18 mouse cellular contexts compared by ENCODE assay signal in the genomic region with DNA sequence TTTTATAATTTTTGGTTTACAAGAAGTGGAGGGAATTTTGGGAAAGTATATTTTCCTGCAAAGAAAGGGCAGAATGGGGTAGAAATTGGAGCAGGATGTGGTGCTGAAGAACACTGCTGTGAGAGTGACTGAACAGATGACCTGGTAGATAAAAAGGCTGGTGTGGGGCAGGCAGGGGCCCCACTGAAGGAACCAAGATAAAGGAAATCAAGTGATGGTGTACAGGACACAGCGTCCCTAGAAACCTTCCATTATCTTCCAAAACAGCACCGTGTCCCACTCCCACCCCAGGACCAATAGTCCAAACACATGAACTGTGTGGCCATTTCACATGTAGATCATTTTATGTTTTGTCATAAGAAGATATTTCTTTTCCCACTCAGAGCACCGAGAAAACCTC.
DNase-seq lines count a peak whose midpoint lies in the region; ATAC-seq lines count a peak whose summit lies in the region.
"Had no signal": no experiment of that assay in that cellular context is flagged by ENCODE, and none has a peak within 500 bp of the region (broad histone marks: within the 10 kb centered on the region; RNA-seq: fewer than 3 reads in every experiment).

No protein-coding gene starts in this region.

- peaks cover 6% of the 10 kb centered on the region for H3K4me1 ChIP-seq in liver, embryonic 11.5 days (replicated peaks; ENCODE audit: control insufficient read depth, insufficient read depth, low read length)
- peaks cover 15% of the 10 kb centered on the region for H3K4me1 ChIP-seq in liver, embryonic 15.5 days (replicated peaks)
- peaks cover 11% of the 10 kb centered on the region; the same call in 1 of the 2 replicates for H3K4me1 ChIP-seq in hindbrain, embryonic 13.5 days (replicated peaks)

- peak; percentile 33 for DNase-seq in thymus, postnatal 4 days
- DNase-seq in thymus, postnatal 36 days = no peak
- no peak for DNase-seq in liver, embryonic 11.5 days (ENCODE audit: low spot score)
- no peak for DNase-seq in right cerebral cortex, postnatal 4 days
- DNase-seq in left cerebral cortex, postnatal 25 days (ENCODE audit: low spot score in 2 of 2) = no peak
- DNase-seq: adrenal gland, postnatal 10 days; cerebellum, adult 2 months; cerebellum, postnatal 25 days; gastrocnemius, postnatal 36 days; heart, adult 18-20 months; heart, postnatal 14 days had no signal

- no peak overlapping the region for H3K4me3 ChIP-seq in liver, embryonic 11.5 days (ENCODE audit: low read depth, low read length)
- H3K4me3 ChIP-seq in liver, embryonic 15.5 days (replicated peaks) = no peak overlapping the region
- no peak overlapping the region for H3K4me3 ChIP-seq in hindbrain, embryonic 13.5 days
- H3K4me3 ChIP-seq: embryonic facial prominence, embryonic 12.5 days; forebrain, embryonic 15.5 days; heart, embryonic 15.5 days had no signal

- WGBS in liver, embryonic 11.5 days = 41% methylated on average over 3 of the region's 3 CpGs
- 24% methylated on average over 3 of the region's 3 CpGs for WGBS in liver, embryonic 15.5 days (ENCODE audit: insufficient replicate concordance)
- WGBS in hindbrain, embryonic 13.5 days = 78% methylated on average over 3 of the region's 3 CpGs

- peak overlapping the region; percentile 8; the same call in 1 of the 2 replicates for H3K4me2 ChIP-seq in liver, embryonic 11.5 days
- H3K4me2 ChIP-seq in liver, embryonic 15.5 days = peak overlapping the region; percentile 2
- H3K4me2 ChIP-seq in hindbrain, embryonic 13.5 days = no peak overlapping the region
- H3K4me2 ChIP-seq: embryonic facial prominence, embryonic 12.5 days; forebrain, embryonic 15.5 days; heart, embryonic 11.5 days; heart, embryonic 15.5 days; hindbrain, embryonic 14.5 days had no signal

- no peaks in the 10 kb centered on the region for H3K36me3 ChIP-seq in liver, embryonic 11.5 days (ENCODE audit: control insufficient read depth, insufficient read depth, low read length)
- no peaks in the 10 kb centered on the region for H3K36me3 ChIP-seq in liver, embryonic 15.5 days (replicated peaks)
- H3K36me3 ChIP-seq in hindbrain, embryonic 13.5 days = no peaks in the 10 kb centered on the region
- H3K36me3 ChIP-seq: embryonic facial prominence, embryonic 12.5 days; forebrain, embryonic 15.5 days; heart, embryonic 15.5 days had no signal

- ATAC-seq in liver, embryonic 11.5 days (replicated peaks; ENCODE audit: low FRiP score) = peak; percentile 85
- peak; percentile 85 for ATAC-seq in liver, embryonic 15.5 days (ENCODE audit: insufficient read depth)
- no peak for ATAC-seq in hindbrain, embryonic 13.5 days (ENCODE audit: low FRiP score)
- ATAC-seq: forebrain, embryonic 15.5 days had no signal

- H3K27me3 ChIP-seq in liver, embryonic 11.5 days (replicated peaks; ENCODE audit: control insufficient read depth, insufficient read depth, low read length) = no peaks in the 10 kb centered on the region
- no peaks in the 10 kb centered on the region for H3K27me3 ChIP-seq in liver, embryonic 15.5 days
- H3K27me3 ChIP-seq in hindbrain, embryonic 13.5 days = no peaks in the 10 kb centered on the region
- H3K27me3 ChIP-seq: forebrain, embryonic 15.5 days; heart, embryonic 15.5 days had no signal

- H3K9me3 ChIP-seq in liver, embryonic 11.5 days (ENCODE audit: control insufficient read depth, low read length) = no peaks in the 10 kb centered on the region
- H3K9me3 ChIP-seq in liver, embryonic 15.5 days (replicated peaks) = no peaks in the 10 kb centered on the region
- H3K9me3 ChIP-seq in hindbrain, embryonic 13.5 days = no peaks in the 10 kb centered on the region
- H3K9me3 ChIP-seq: embryonic facial prominence, embryonic 12.5 days; forebrain, embryonic 15.5 days; heart, embryonic 15.5 days had no signal

- H3K27ac ChIP-seq in liver, embryonic 11.5 days (ENCODE audit: low read depth, low read length) = no peak overlapping the region
- no peak overlapping the region for H3K27ac ChIP-seq in liver, embryonic 15.5 days (replicated peaks)
- H3K27ac ChIP-seq in hindbrain, embryonic 13.5 days = no peak overlapping the region
- H3K27ac ChIP-seq: embryonic facial prominence, embryonic 12.5 days; forebrain, embryonic 15.5 days; heart, embryonic 15.5 days; hindbrain, embryonic 14.5 days had no signal

- intact Hi-C loops in left cerebral cortex, postnatal 25 days (cut with DNase I) = no loop called here

- no peak overlapping the region for H3K9ac ChIP-seq in liver, embryonic 11.5 days (ENCODE audit: low read depth, low read length)
- no peak overlapping the region for H3K9ac ChIP-seq in liver, embryonic 15.5 days
- H3K9ac ChIP-seq in hindbrain, embryonic 13.5 days = no peak overlapping the region
- H3K9ac ChIP-seq: embryonic facial prominence, embryonic 12.5 days; forebrain, embryonic 15.5 days; heart, embryonic 15.5 days; hindbrain, embryonic 14.5 days had no signal
